Mouse (Mus musculus) gastrocnemius, postnatal 36 days (tissue): ENCODE measurements around the gene Gm43720. TPM values are rescaled to one million over a fixed set of nuclear protein-coding genes. Genes with fewer than 3 reads are reported as not detected.
"Not testable (repeated sequence)": the region's sequence is repeated elsewhere in the genome, so short reads cannot be mapped to it uniquely, and the experiment has no call there.

ENCODE experiments used
- DNase-seq, 2 experiments: peaks; one replicate each; pipeline ENCODE4 v3.0.0; 2022
- intact Hi-C: fragments of 180-260 bp; cut with DNase I; formaldehyde crosslinking; loops from one replicate; pipeline ENCODE4 v1.15.1; 2025
- total RNA-seq, 2 experiments: library from RNA; stranded (reverse); gene quantifications; 2 replicates each; pipeline ENCODE4 v1.2.3; 2021

The Gm43720 gene
- total RNA-seq, 2 experiments from 2014 or later: not detected

DNA sequence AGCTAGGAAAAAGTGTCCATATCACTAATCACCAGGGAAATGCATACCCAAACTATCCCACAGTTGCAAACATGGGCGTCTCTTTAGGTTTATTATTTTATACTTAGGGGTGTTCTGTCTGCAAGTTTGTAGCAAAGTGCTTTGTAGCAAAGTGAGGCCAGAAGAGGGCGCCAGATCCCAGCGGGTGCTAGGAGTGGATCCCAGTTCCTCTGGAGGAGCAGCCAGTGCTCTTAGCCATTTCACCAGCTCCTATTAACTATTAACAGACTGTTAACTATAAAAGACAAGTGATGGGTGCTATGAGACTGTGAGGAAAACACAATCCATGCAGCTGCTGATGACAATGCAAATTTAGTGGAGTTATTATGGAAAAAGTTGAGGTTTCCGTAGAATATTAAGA, 57.6 kb downstream of the Gm43720 start:
- peak; percentile 69 to 76 for DNase-seq
- intact Hi-C loops: no loop called here

DNA sequence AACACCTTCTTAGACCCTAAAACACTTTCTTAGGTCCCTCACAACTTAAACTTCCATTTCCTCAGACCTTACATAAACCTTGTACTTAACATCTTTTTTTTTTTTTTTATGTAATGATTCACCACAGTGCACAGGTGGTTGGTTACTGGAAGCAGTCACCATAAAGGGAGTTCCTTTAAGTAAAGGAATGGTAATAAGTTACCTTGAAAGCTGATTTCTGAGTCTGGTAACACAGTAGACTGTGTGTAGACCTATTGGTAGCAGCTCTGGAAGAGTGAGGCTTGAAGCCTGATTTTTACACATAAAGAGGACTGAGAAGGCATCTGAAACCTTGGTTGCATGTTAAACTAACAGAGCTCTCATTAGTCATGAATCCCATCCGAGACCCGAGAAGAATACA, 59.9 kb downstream of the Gm43720 start:
- DNase-seq: no peak
- intact Hi-C loops: no loop called here

DNA sequence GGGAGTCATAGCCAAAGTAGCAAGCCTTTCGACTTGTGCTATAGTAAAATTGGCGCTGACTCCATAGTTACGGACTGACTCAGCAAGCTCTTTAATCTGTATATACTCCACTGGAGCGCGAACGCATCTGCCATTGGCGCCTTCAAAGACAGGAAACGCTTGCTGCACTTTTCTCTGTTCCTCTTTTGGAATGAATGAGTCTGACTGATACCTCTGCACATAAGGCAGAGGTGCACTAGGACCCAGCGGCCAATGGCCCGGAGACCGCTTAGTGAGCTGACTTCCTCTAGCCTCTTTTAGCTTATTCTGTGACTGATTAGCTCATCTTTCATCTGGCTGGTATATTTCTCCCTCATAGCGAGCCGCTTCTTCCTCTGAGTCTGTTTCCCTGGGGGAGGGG, 63.1 kb downstream of the Gm43720 start:
- DNase-seq, intact Hi-C loops: not testable (repeated sequence)

Other genes starting within 250 kb of the Gm43720 start
- not detected for gene Smok3c, start 226.8 kb downstream of the Gm43720 start, total RNA-seq
- 10 to 100 TPM in 1 of 2 experiments, 1 to 10 TPM in 1; 7.0 to 10.2 TPM for gene Zkscan1, start 194.9 kb downstream of the Gm43720 start, total RNA-seq
- gene Zscan21, start 163.1 kb downstream of the Gm43720 start, total RNA-seq: 10 to 100 TPM; 10.1 to 12.8 TPM
- 1 to 10 TPM; 2.5 to 5.4 TPM for gene Zfp113, start 124.2 kb downstream of the Gm43720 start, total RNA-seq
- 10 to 100 TPM; 92.5 to 95.9 TPM for gene Cops6, start 118.9 kb downstream of the Gm43720 start, total RNA-seq
- gene Ap4m1, start 108.0 kb downstream of the Gm43720 start, total RNA-seq: 1 to 10 TPM; 6.9 to 8.3 TPM
- gene Mcm7, start 107.5 kb downstream of the Gm43720 start, total RNA-seq: 1 to 10 TPM; 7.6 to 8.7 TPM
- 10 to 100 TPM; 27.2 to 29.1 TPM for gene Taf6, start 92.5 kb downstream of the Gm43720 start, total RNA-seq
- 1 to 10 TPM; 3.7 to 3.8 TPM for gene Cnpy4, start 92.5 kb downstream of the Gm43720 start, total RNA-seq
- gene Mblac1, start 85.6 kb downstream of the Gm43720 start, total RNA-seq: 1 to 10 TPM; 1.4 to 1.6 TPM
- under 1 TPM; 0.10 to 0.35 TPM for gene Nxpe5, start 54.1 kb downstream of the Gm43720 start, total RNA-seq
- 10 to 100 TPM; 45.2 to 49.9 TPM for gene Lamtor4, start 24.5 kb downstream of the Gm43720 start, total RNA-seq
- gene BC037034, start 15.9 kb downstream of the Gm43720 start, total RNA-seq: 1 to 10 TPM; 2.2 to 3.3 TPM
- gene Gal3st4, start 7.1 kb downstream of the Gm43720 start, total RNA-seq: under 1 TPM; 0.12 to 0.18 TPM
- not detected for gene Gpc2, start within 50 bp of the Gm43720 start, total RNA-seq
- gene Stag3, start 282 bp upstream of the Gm43720 start, total RNA-seq: not detected
- gene Pvrig, start 62.0 kb upstream of the Gm43720 start, total RNA-seq: not detected
- gene Zfp157, start 161.5 kb upstream of the Gm43720 start, total RNA-seq: 1 to 10 TPM; 2.0 to 2.1 TPM